Mouse (Mus musculus) thymus, postnatal 10 days (tissue): Measurements from ENCODE around the gene Gm21778.
"Not testable (repeated sequence)": the region's sequence is repeated elsewhere in the genome, so short reads cannot be mapped to it uniquely, and the experiment has no call there.

Experiments
- DNase-seq, 2 experiments: peaks; one replicate each; pipeline ENCODE4 v3.0.0; 2021; ENCODE audit warnings: low spot score in 2 of 2

The Gm21778 gene

GRCm38 (mm10) chrY:5942160-5942559, at the start of gene Gm21778:
Gm21778 (plus strand) TSS chrY:5942460.
- not testable (repeated sequence) for DNase-seq
